Mouse (Mus musculus) lung, embryonic 16.5 days (tissue): ENCODE results near the gene Itgal. TPM values are rescaled to one million over a fixed set of nuclear protein-coding genes. Genes with fewer than 3 reads are reported as not detected.
A peak's percentile ranks its signal among the peaks of the same experiment; 100 is the strongest.
"Not testable (repeated sequence)": the region's sequence is repeated elsewhere in the genome, so short reads cannot be mapped to it uniquely, and the experiment has no call there.

Experiments used
- ATAC-seq: fragments of 200-750 bp; cut with Nextera tagmentation; 2 replicates; pipeline ENCODE4 v1.8.0; 2017; ENCODE audit warnings: low read depth, mild to moderate bottlenecking, moderate library complexity
- H3K27ac ChIP-seq: fragments of 300-500 bp; sonication (generic); 2 replicates; pipeline ENCODE4 v1.5.1; 2014; ENCODE audit warnings: mild to moderate bottlenecking, control low read depth, low read length
- H3K27me3 ChIP-seq: fragments of 300-500 bp; sonication (generic); 2 replicates; pipeline ENCODE4 v1.6.1; 2014; ENCODE audit warnings: low read depth, low read length, mixed read lengths; ENCODE audit not compliant: control insufficient read depth, insufficient read depth
- H3K36me3 ChIP-seq: fragments of 300-500 bp; sonication (generic); 2 replicates; pipeline ENCODE4 v1.6.1; 2014; ENCODE audit warnings: low read length; ENCODE audit not compliant: control insufficient read depth, insufficient read depth
- H3K4me1 ChIP-seq: fragments of 300-500 bp; sonication (generic); replicated peaks from 2 replicates; pipeline ENCODE4 v1.6.1; 2014; ENCODE audit warnings: low read length, mixed read lengths; ENCODE audit not compliant: control insufficient read depth, insufficient read depth
- H3K4me2 ChIP-seq: fragments of 300-500 bp; sonication (generic); 2 replicates; pipeline ENCODE4 v1.6.1; 2014; ENCODE audit warnings: low read depth, low read length, control low read depth
- H3K4me3 ChIP-seq: fragments of 300-500 bp; sonication (generic); 2 replicates; pipeline ENCODE4 v1.5.1; 2014; ENCODE audit warnings: mild to moderate bottlenecking, low read length, control low read depth
- H3K9ac ChIP-seq: fragments of 300-500 bp; sonication (generic); 2 replicates; pipeline ENCODE4 v1.6.1; 2014; ENCODE audit warnings: low read length, control low read depth
- H3K9me3 ChIP-seq: fragments of 300-500 bp; sonication (generic); 2 replicates; pipeline ENCODE4 v1.6.1; 2016; ENCODE audit warnings: low read length; ENCODE audit not compliant: control insufficient read depth
- WGBS: fragments of 180-500 bp; shearing (Covaris S2); extraction: QIAGEN DNeasy Blood & Tissue Kit; methylation state at CpG from one replicate; pipeline ENCODE4 v1.1.7; 2014; 5-methylcytosine and 5-hydroxymethylcytosine counted together
- polyA plus RNA-seq: library from polyadenylated mRNA; unstranded; fragments of >200 nt; fragmentation: Nextera tagmentation; extraction: Ambion mirVana; gene quantifications from 2 replicates; pipeline ENCODE4 v1.2.1, GENCODE M21; 2015

Itgal gene
- polyA plus RNA-seq, result 2.1 and 3.1 TPM in 2 replicates

DNA sequence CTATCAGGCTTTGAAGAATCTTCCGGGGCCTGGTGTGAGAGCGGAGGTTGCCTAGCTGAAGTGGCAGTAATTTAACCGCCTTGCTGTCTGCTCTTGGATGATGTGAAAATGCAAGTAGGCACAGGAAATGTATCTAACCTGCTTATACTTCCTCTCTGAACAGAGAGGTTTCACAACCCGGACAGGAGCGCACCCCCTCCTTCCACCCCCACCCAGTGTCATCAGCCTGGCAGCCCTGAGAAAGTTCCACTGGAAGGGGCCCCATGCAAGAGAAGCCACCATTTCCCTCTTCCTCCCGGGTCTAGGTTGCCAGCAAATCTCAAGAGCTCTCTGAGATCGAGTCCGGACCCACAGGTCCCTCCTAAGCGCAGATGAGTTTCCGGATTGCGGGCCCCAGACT lies at the start of gene Itgal:
TSS of gene Itgal (plus strand) at position 163 of the 400 bp plus-strand sequence.
- Histone ChIP-seq H3K27ac (no peak within 1 kb of the TSS), H3K9ac (no peak within 1 kb of the TSS), H3K36me3 (no peaks in the 10 kb centered on the region), H3K4me3 (no peak within 1 kb of the TSS), H3K9me3 (no peaks in the 10 kb centered on the region), H3K4me1 (no peaks in the 10 kb centered on the region), H3K4me2 (no peak within 1 kb of the TSS), H3K27me3 (no peaks in the 10 kb centered on the region)
- no peak for ATAC-seq
- 66% methylated on average over 11 of the region's 11 CpGs for WGBS

DNA sequence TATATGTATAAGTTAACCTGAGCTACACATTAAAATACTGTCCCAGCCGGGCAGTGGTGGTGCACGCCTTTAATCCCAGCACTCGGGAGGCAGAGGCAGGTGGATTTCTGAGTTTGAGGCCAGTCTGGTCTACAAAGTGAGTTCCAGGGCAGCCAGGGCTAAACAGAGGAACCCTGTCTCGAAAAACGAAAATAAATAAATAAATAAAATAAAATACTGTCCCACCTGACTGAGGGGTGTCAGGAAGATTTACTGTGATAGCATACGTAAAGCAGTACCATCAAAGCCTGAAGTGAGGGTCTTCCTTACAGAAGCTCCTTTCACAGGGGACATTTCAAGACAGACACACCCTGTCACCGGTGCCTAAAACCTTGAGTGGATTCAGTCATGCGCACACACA lies 45.5 kb upstream of the Itgal start:
- not testable (repeated sequence) for H3K9ac ChIP-seq, H3K36me3 ChIP-seq, H3K27me3 ChIP-seq, H3K9me3 ChIP-seq, H3K4me3 ChIP-seq, ATAC-seq, H3K27ac ChIP-seq, H3K4me2 ChIP-seq
- WGBS, result 84% methylated on average over 8 of the region's 8 CpGs
- H3K4me1 ChIP-seq, result peaks cover 19% of the 10 kb centered on the region

DNA sequence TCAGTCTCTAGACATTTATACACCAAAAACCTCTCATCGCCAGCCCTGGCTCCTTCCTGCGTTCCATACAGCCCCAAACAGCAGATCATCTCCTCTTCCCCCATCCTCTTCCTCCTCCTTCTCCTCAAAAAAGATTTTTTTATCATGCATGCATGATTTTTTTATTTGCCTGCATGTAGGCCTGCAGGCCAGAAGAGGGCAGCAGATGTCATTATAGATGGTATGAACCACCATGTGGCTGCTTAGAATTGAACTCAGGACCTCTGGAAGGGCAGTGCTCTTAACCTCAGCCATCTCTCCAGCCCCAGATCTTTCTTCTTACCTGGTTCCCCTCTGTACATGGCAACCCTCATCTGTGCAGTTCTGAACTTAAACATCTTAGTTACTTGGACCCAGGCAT lies 43.6 kb upstream of the Itgal start:
- Histone ChIP-seq H3K9me3 (no peaks in the 10 kb centered on the region), H3K4me1 (peaks cover 10% of the 10 kb centered on the region), H3K4me2 (no peak overlapping the region), H3K36me3 (0 out of 2 replicates have a peak, but pooled peaks cover 3% of the 10 kb centered on the region), H3K4me3 (no peak overlapping the region), H3K9ac (no peak overlapping the region), H3K27me3 (no peaks in the 10 kb centered on the region), H3K27ac (no peak overlapping the region)
- no peak for ATAC-seq
- WGBS, result 72% methylated on average over 2 of the region's 2 CpGs

DNA sequence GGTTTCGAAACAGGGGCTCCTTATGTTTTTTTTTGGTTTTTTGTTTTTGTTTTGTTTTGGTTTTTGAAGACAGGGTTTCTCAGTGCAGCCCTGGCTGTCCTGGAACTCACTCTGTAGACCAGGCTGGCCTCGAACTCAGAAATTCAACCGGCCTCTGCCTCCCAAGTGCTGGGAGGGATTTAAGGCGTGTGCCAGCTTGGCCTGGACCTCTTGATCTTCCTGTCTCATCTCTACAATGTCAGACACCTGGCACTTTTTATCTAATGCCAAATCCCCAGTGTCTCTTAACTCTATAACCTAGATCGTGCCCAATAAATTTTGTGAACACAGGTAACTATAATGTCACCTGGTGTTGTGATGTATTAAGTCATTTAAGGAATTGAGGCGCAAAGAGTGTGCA lies 42.7 kb upstream of the Itgal start:
- peaks cover 10% of the 10 kb centered on the region for H3K4me1 ChIP-seq
- H3K27me3 ChIP-seq, result no peaks in the 10 kb centered on the region
- 67% methylated on average over 6 of the region's 6 CpGs for WGBS
- peak overlapping the region; percentile 72 for H3K4me3 ChIP-seq
- H3K4me2 ChIP-seq, result peak overlapping the region; percentile 91
- H3K27ac ChIP-seq, result peak overlapping the region; percentile 84
- no peaks in the 10 kb centered on the region for H3K9me3 ChIP-seq
- 0 out of 2 replicates have a peak, but pooled peaks cover 3% of the 10 kb centered on the region for H3K36me3 ChIP-seq
- H3K9ac ChIP-seq, result peak overlapping the region; percentile 81
- ATAC-seq, result no peak

DNA sequence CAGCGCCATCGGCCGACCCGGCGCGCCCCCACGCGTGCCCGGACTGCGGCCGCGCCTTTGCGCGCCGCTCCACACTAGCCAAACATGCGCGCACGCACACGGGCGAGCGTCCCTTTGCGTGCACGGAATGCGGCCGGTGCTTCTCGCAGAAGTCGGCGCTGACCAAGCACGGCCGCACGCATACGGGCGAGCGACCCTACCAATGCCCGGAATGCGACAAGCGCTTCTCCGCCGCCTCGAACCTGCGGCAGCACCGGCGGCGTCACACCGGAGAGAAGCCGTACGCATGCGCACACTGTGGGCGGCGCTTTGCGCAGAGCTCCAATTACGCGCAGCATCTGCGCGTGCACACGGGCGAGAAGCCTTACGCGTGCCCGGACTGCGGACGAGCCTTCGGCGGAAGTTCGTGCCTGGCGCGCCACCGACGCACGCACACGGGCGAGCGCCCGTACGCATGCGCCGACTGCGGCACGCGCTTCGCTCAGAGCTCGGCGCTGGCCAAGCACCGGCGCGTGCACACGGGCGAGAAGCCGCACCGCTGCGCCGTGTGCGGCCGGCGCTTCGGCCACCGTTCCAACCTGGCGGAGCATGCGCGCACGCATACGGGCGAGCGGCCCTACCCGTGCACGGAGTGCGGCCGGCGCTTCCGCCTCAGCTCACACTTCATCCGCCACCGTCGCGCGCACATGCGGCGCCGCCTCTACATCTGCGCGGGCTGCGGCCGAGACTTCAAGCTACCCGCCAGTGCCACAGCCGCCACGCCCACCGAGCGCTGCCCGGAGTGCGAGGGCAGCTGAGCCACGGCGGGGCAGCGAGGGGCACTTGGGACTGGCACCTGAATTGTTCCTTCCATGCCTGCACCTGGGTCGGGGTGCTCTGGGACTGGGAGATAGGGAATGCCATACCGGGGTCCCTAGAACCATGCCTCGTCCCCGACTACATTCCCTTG lies 42.0 kb upstream of the Itgal start:
- H3K4me1 ChIP-seq, result peaks cover 10% of the 10 kb centered on the region
- no peaks in the 10 kb centered on the region for H3K36me3 ChIP-seq
- no peaks in the 10 kb centered on the region for H3K27me3 ChIP-seq
- H3K4me2 ChIP-seq, result peak overlapping the region; percentile 91
- H3K27ac ChIP-seq, result peak overlapping the region; percentile 84
- ATAC-seq, result peak; percentile 94
- H3K9ac ChIP-seq, result peak overlapping the region; percentile 81
- WGBS, result under 1% methylated on average over 136 of the region's 136 CpGs
- no peaks in the 10 kb centered on the region for H3K9me3 ChIP-seq
- peak overlapping the region; percentile 72 for H3K4me3 ChIP-seq

DNA sequence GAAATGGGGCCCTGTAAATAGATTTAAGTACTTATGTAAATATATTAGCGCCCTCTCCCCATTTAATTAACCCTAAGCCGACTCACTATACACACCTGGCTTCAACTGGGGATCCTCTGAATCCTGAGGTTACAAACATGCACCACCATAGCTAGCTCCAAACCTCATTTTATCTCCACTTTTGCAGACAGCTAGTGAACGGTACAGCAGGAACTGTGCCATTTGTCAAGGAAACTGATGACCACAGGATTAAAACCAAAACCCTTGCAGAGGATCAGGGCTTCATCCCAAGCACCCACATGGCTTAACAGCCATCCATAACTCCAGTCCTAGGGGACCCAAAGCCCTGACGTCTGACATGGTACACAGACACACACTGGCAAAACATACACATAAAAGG lies 41.1 kb upstream of the Itgal start:
- H3K27me3 ChIP-seq, result no peaks in the 10 kb centered on the region
- peak overlapping the region; percentile 81; the same call in 1 of the 2 replicates for H3K27ac ChIP-seq
- no peak for ATAC-seq
- WGBS, result 14% methylated on average over 4 of the region's 4 CpGs
- H3K36me3 ChIP-seq, result no peaks in the 10 kb centered on the region
- no peaks in the 10 kb centered on the region for H3K9me3 ChIP-seq
- H3K4me3 ChIP-seq, result peak overlapping the region; percentile 72
- peak overlapping the region; percentile 91 for H3K4me2 ChIP-seq
- peaks cover 16% of the 10 kb centered on the region for H3K4me1 ChIP-seq
- peak overlapping the region; percentile 78 for H3K9ac ChIP-seq

DNA sequence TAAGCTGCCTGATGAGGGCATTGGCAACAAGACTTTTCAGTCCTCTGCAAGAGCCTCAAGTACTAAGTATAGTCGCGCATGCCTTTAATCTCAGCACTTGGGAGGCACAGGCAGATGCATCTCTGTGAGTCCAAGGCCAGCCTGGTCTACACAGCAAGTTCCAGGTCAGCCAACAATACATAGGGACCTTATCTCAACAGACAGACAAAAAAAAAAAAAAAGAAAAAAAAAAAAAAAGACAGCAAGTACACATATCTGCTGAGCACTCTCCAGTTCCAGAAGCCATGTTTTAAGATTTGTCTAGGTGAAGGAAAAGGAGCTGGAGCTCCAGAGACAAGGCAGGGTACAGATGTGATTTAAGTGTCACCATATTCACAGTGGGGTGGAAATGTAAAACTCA lies 40.1 kb upstream of the Itgal start:
- WGBS, result 90% methylated on average over 2 of the region's 2 CpGs
- Histone ChIP-seq H3K9ac (no peak overlapping the region), H3K27me3 (no peaks in the 10 kb centered on the region), H3K27ac (no peak overlapping the region), H3K4me2 (no peak overlapping the region), H3K36me3 (no peaks in the 10 kb centered on the region), H3K4me3 (no peak overlapping the region), H3K9me3 (no peaks in the 10 kb centered on the region), H3K4me1 (peaks cover 18% of the 10 kb centered on the region)
- no peak for ATAC-seq

DNA sequence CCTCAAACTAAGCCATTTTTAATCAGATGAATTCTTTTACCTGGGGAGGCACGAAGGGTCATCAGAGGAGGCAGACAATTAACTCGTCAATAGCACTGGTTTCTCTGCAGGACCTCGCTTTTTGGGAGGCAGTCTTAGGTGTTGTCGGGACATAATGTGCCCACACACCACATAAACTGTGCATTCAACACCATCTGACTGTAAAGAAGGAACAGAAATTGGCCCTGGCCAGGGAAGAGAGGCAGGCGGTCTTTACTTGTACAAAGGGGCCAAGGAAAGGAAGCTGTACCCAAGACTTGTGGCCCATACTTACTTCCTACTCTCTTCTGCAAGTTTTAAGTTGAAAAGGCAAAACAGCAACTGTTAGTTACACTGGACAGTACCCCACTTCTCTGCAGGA lies 39.5 kb upstream of the Itgal start:
- ATAC-seq, result no peak
- H3K9ac ChIP-seq, result no peak overlapping the region
- no peaks in the 10 kb centered on the region for H3K27me3 ChIP-seq
- 90% methylated on average over 5 of the region's 5 CpGs for WGBS
- H3K9me3 ChIP-seq, result no peaks in the 10 kb centered on the region
- no peak overlapping the region for H3K4me2 ChIP-seq
- H3K4me1 ChIP-seq, result peaks cover 22% of the 10 kb centered on the region
- no peaks in the 10 kb centered on the region for H3K36me3 ChIP-seq
- H3K4me3 ChIP-seq, result no peak overlapping the region
- H3K27ac ChIP-seq, result no peak overlapping the region

DNA sequence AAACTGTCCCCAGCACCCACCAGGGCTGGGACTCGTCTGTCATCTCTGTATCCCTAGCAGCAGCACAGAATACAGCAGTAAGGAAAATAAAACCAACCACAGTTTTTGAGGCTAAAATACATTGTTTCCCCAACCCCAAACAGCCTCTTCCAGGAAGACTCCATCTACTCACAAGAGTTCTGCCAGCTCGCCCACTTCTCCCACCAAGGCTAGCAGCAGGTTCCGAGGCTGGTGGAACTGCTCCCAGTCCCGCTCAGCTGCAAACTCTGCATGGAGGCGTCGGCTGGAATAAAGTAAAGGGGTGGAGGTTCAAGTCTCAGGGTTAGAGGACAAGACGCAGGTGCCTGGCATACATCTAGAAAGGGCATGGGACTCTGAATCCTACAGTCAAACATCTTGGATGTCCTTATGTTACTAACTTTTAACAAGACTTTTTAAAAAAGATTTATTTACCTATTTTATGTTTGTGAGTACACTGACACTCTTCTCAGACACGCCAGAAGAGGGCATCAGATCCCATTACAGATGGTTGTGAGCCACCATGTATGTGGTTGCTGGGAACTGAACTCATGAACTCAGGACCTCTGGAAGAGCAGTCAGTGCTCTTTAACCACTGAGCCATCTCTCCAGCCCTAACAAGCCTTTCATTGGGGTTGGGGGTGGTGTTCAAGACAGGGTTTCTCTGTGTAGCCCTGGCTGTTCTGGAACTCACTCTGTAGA lies 36.7 kb upstream of the Itgal start:
- Histone ChIP-seq H3K4me3 (peak overlapping the region; percentile 83), H3K4me2 (peak overlapping the region; percentile 88), H3K27me3 (no peaks in the 10 kb centered on the region), H3K36me3 (no peaks in the 10 kb centered on the region), H3K27ac (no peak overlapping the region), H3K9me3 (no peaks in the 10 kb centered on the region), H3K4me1 (peaks cover 20% of the 10 kb centered on the region), H3K9ac (no peak overlapping the region; the same call in 1 of the 2 replicates)
- 72% methylated on average over 8 of the region's 8 CpGs for WGBS
- no peak for ATAC-seq
